Mouse (Mus musculus): ENCODE measurements around the gene Pgk1.
A peak's percentile ranks its signal among the peaks of the same experiment; 100 is the strongest.

- TF ChIP-seq POLR2A (IDR thresholded peaks at IDR 0.05; ENCODE audit: insufficient read length, low read depth): no peak
- TF ChIP-seq MYOD1 (IDR thresholded peaks at IDR 0.05; ENCODE audit: control insufficient read depth in 1 of 3, insufficient read length in 2 of 3, low read depth in 2 of 3): no peak
- peak; percentile 85 for TF ChIP-seq USF1 (IDR thresholded peaks at IDR 0.05; ENCODE audit: low read depth)
- TF ChIP-seq TCF12 (IDR thresholded peaks at IDR 0.05; ENCODE audit: insufficient read depth, poor library complexity, severe bottlenecking): no peak
- no peak for TF ChIP-seq E2F4 (IDR thresholded peaks at IDR 0.05; ENCODE audit: insufficient read depth)
These were observed 1.2 kb upstream of the Pgk1 start for GRCm38 (mm10) chrX:106185706-106186105.

Data from myocyte (in vitro differentiated cells).